ENCODE assay signal across 8 mouse cellular contexts in genomic region chr17:87976154-87976806, GRCm38 (mm10). TPM values are rescaled to one million over a fixed set of nuclear protein-coding genes. Genes with fewer than 3 reads are reported as not detected.
DNase-seq lines count a peak whose midpoint lies in the region; ATAC-seq and TF ChIP-seq lines count a peak whose summit lies in the region.

No protein-coding gene starts in this region.

- H3K4me3 ChIP-seq in heart, embryonic 12.5 days: peak overlapping the region; percentile 86
- H3K4me3 ChIP-seq in bone marrow, adult 2 months (replicated peaks; ENCODE audit: control insufficient read depth, low read depth, low read length): peak overlapping the region; percentile 97
- peak overlapping the region; percentile 77 for H3K4me3 ChIP-seq in hindbrain, embryonic 13.5 days
- peak overlapping the region; percentile 99 for H3K4me3 ChIP-seq in midbrain, embryonic 10.5 days

- TF ChIP-seq POLR2A in bone marrow, adult 2 months (IDR thresholded peaks at IDR 0.05; ENCODE audit: borderline replicate concordance, control insufficient read depth, low read depth, low read length): no peak

- peaks cover 15% of the 10 kb centered on the region for H3K4me1 ChIP-seq in heart, embryonic 12.5 days (replicated peaks)
- H3K4me1 ChIP-seq in bone marrow, adult 2 months (ENCODE audit: control insufficient read depth, insufficient read depth, low read length): peaks cover 3% of the 10 kb centered on the region
- peaks cover 20% of the 10 kb centered on the region for H3K4me1 ChIP-seq in hindbrain, embryonic 13.5 days (replicated peaks)
- peaks cover 36% of the 10 kb centered on the region for H3K4me1 ChIP-seq in midbrain, embryonic 10.5 days

- no peaks in the 10 kb centered on the region for H3K27me3 ChIP-seq in heart, embryonic 12.5 days (replicated peaks)
- no peaks in the 10 kb centered on the region for H3K27me3 ChIP-seq in hindbrain, embryonic 13.5 days
- H3K27me3 ChIP-seq in midbrain, embryonic 10.5 days (ENCODE audit: low read depth, poor library complexity, severe bottlenecking): peaks cover 5% of the 10 kb centered on the region; the same call in 1 of the 2 replicates

- H3K9me3 ChIP-seq in heart, embryonic 12.5 days (replicated peaks): no peaks in the 10 kb centered on the region
- no peaks in the 10 kb centered on the region for H3K9me3 ChIP-seq in hindbrain, embryonic 13.5 days
- H3K9me3 ChIP-seq in midbrain, embryonic 10.5 days (replicated peaks): no peaks in the 10 kb centered on the region

- no peak for TF ChIP-seq CTCF in bone marrow, adult 2 months (IDR thresholded peaks at IDR 0.05; ENCODE audit: control insufficient read depth, insufficient read depth, low read length)

- intact Hi-C loops in heart, postnatal 25 days (cut with DNase I): no loop called here

- no peak for DNase-seq in heart, postnatal 25 days (ENCODE audit: low spot score)
- DNase-seq in midbrain, embryonic 10.5 days (ENCODE audit: low spot score): no peak
- DNase-seq in adrenal gland, adult 2 months: no peak
- no peak for DNase-seq in cerebellum, postnatal 14 days
- DNase-seq in thymus, postnatal 14 days: no peak

- H3K9ac ChIP-seq in heart, embryonic 12.5 days: peak overlapping the region; percentile 90
- H3K9ac ChIP-seq in hindbrain, embryonic 13.5 days: peak overlapping the region; percentile 91; the same call in 1 of the 2 replicates

- H3K36me3 ChIP-seq in heart, embryonic 12.5 days: peaks cover 25% of the 10 kb centered on the region
- peaks cover 12% of the 10 kb centered on the region for H3K36me3 ChIP-seq in hindbrain, embryonic 13.5 days
- peaks cover 49% of the 10 kb centered on the region for H3K36me3 ChIP-seq in midbrain, embryonic 10.5 days

- no peak for ATAC-seq in heart, embryonic 12.5 days (ENCODE audit: insufficient number of reproducible peaks, low FRiP score)
- no peak for ATAC-seq in hindbrain, embryonic 13.5 days (ENCODE audit: low FRiP score)

- 72% methylated on average over 9 of the region's 9 CpGs for WGBS in heart, embryonic 12.5 days
- 55% methylated on average over 9 of the region's 9 CpGs for WGBS in bone marrow, adult 2 months
- WGBS in hindbrain, embryonic 13.5 days: 76% methylated on average over 9 of the region's 9 CpGs
- WGBS in midbrain, embryonic 10.5 days: 76% methylated on average over 9 of the region's 9 CpGs

- no peak overlapping the region for H3K27ac ChIP-seq in heart, embryonic 12.5 days (ENCODE audit: poor library complexity, severe bottlenecking)
- no peak overlapping the region for H3K27ac ChIP-seq in bone marrow, adult 2 months (ENCODE audit: control insufficient read depth, insufficient read depth, low read depth, low read length, poor library complexity)
- no peak overlapping the region for H3K27ac ChIP-seq in hindbrain, embryonic 13.5 days
- no peak overlapping the region for H3K27ac ChIP-seq in midbrain, embryonic 10.5 days (replicated peaks)

- H3K4me2 ChIP-seq in heart, embryonic 12.5 days: peak overlapping the region; percentile 74
- H3K4me2 ChIP-seq in hindbrain, embryonic 13.5 days: peak overlapping the region; percentile 81

RNA-seq across cellular contexts. Expression of gene Msh6, which starts 1.4 kb away (rescaled TPM):
- polyA plus RNA-seq in heart, embryonic 12.5 days (2016; fragmentation: Nextera tagmentation; extraction: Ambion mirVana): 40.3 and 43.3 TPM in 2 replicates
- 1 to 10 TPM; 8.7 to 9.8 TPM for total RNA-seq in heart, postnatal 25 days (2021)
- polyA plus RNA-seq in bone marrow, adult 2 months (2011; ENCODE audit: insufficient read depth, insufficient read length, low replicate concordance, missing spikeins): 32.2 and 61.3 TPM in 2 replicates
- polyA plus RNA-seq in hindbrain, embryonic 13.5 days (2015; fragmentation: Nextera tagmentation; extraction: Ambion mirVana): 32.1 and 32.6 TPM in 2 replicates
- 91.3 and 95.8 TPM in 2 replicates for polyA plus RNA-seq in midbrain, embryonic 10.5 days (2016; fragmentation: Nextera tagmentation; extraction: Ambion mirVana)
- 10 to 100 TPM; 13.1 to 13.6 TPM for total RNA-seq in adrenal gland, adult 2 months (2021)
- polyA plus RNA-seq in adrenal gland, adult 2 months (2012; rRNA removed): 1.8 and 2.0 TPM in 2 replicates

RNA-seq across cellular contexts. Expression of gene Rpl36-ps4, which starts 55.5 kb away (rescaled TPM):
- not detected in 2 replicates for polyA plus RNA-seq in heart, embryonic 12.5 days (2016; fragmentation: Nextera tagmentation; extraction: Ambion mirVana)
- not detected for total RNA-seq in heart, postnatal 25 days (2021)
- not detected in 2 replicates for polyA plus RNA-seq in bone marrow, adult 2 months (2011; ENCODE audit: insufficient read depth, insufficient read length, low replicate concordance, missing spikeins)
- polyA plus RNA-seq in hindbrain, embryonic 13.5 days (2015; fragmentation: Nextera tagmentation; extraction: Ambion mirVana): not detected in 2 replicates
- not detected in 2 replicates for polyA plus RNA-seq in midbrain, embryonic 10.5 days (2016; fragmentation: Nextera tagmentation; extraction: Ambion mirVana)
- total RNA-seq in adrenal gland, adult 2 months (2021): not detected
- polyA plus RNA-seq in adrenal gland, adult 2 months (2012; rRNA removed): not detected in 2 replicates

Comparison
In these comparisons a context has a peak if more than half of its experiments do, and no peak if none do; other contexts are left out.
1. RNA of gene Msh6, which starts 1.4 kb away (polyA plus RNA-seq): 91.3 to 95.8 TPM in midbrain, embryonic 10.5 days, 32.2 to 61.3 TPM in bone marrow, adult 2 months, 40.3 to 43.3 TPM in heart, embryonic 12.5 days and 32.1 to 32.6 TPM in hindbrain, embryonic 13.5 days; 1.8 to 2.0 TPM in adrenal gland, adult 2 months; every median in the first group is over 10 times any median in the second.
2. Peak in every context shown above with its lines, with median percentiles within 50 percentile points of each other: H3K4me3 ChIP-seq.